Mouse (Mus musculus): ENCODE measurements at regions not wholly inside any gene's neighbourhood (a gene's known extent, or its start where the extent isn't known, plus 50 kb on each side); places are given as distances from the start of the nearest gene placed in this dataset.

- no peak for DNase-seq
Measured at GRCm38 (mm10) chr12:9847465-9848205, 277.7 kb downstream of the Osr1 start.

GRCm38 (mm10) chr12:9855503-9856024 lies 285.6 kb downstream of the Osr1 start:
- DNase-seq = no peak

- DNase-seq = no peak
Measured at GRCm38 (mm10) chr12:9856128-9856621, 286.3 kb downstream of the Osr1 start.

- DNase-seq = no peak
Measured at GRCm38 (mm10) chr12:9857990-9858389, 288.1 kb downstream of the Osr1 start.

- DNase-seq = no peak
Measured at GRCm38 (mm10) chr12:9862301-9862700, 292.4 kb downstream of the Osr1 start.

GRCm38 (mm10) chr12:9872236-9872635 lies 302.3 kb downstream of the Osr1 start:
- no peak for DNase-seq

GRCm38 (mm10) chr12:9873214-9873613 lies 303.3 kb downstream of the Osr1 start:
- DNase-seq = no peak

- DNase-seq = no peak
Measured at GRCm38 (mm10) chr12:9874823-9875222, 304.9 kb downstream of the Osr1 start.

GRCm38 (mm10) chr12:9881953-9882623 lies 312.2 kb downstream of the Osr1 start:
- no peak for DNase-seq

- DNase-seq = no peak
Measured at GRCm38 (mm10) chr12:9883037-9883730, 313.3 kb downstream of the Osr1 start.

- no peak for DNase-seq
Measured at GRCm38 (mm10) chr12:9894521-9894920, 324.6 kb downstream of the Osr1 start.

GRCm38 (mm10) chr12:9897980-9898379 lies 328.1 kb downstream of the Osr1 start:
- DNase-seq = no peak

- DNase-seq = no peak
Measured at GRCm38 (mm10) chr12:9898420-9898819, 328.5 kb downstream of the Osr1 start.

GRCm38 (mm10) chr12:9901948-9902347 lies 332.0 kb downstream of the Osr1 start:
- no peak for DNase-seq

- no peak for DNase-seq
Measured at GRCm38 (mm10) chr12:9903702-9904231, 333.9 kb downstream of the Osr1 start.

GRCm38 (mm10) chr12:9912333-9912732 lies 342.4 kb downstream of the Osr1 start:
- no peak for DNase-seq

- DNase-seq = no peak
Measured at GRCm38 (mm10) chr12:9915726-9916140, 345.8 kb downstream of the Osr1 start.

- no peak for DNase-seq
Measured at GRCm38 (mm10) chr12:9918026-9918425, 348.1 kb downstream of the Osr1 start.

- no peak for DNase-seq
Measured at GRCm38 (mm10) chr12:9919007-9919406, 349.1 kb downstream of the Osr1 start.

- DNase-seq = no peak
Measured at GRCm38 (mm10) chr12:9919433-9919832, 349.5 kb downstream of the Osr1 start.

GRCm38 (mm10) chr12:9920401-9920800 lies 350.5 kb downstream of the Osr1 start:
- no peak for DNase-seq

GRCm38 (mm10) chr12:9921591-9922198 lies 351.8 kb downstream of the Osr1 start:
- no peak for DNase-seq

GRCm38 (mm10) chr12:9924561-9924960 lies 354.6 kb downstream of the Osr1 start:
- no peak for DNase-seq

All from kidney, postnatal 36 days (tissue).